Mouse (Mus musculus) subcutaneous adipose tissue, adult 2 months (tissue): ENCODE measurements around the gene Gm4133. TPM values are rescaled to one million over a fixed set of nuclear protein-coding genes. Genes with fewer than 3 reads are reported as not detected.

Source experiments
- polyA plus RNA-seq: library from polyadenylated mRNA; depleted of rRNA; stranded (reverse); fragments of >200 nt; gene quantifications from 2 replicates; pipeline ENCODE4 v1.2.3, GENCODE M21; 2012; ENCODE audit warnings: low replicate concordance; rRNA removed

Gene Gm4133
- polyA plus RNA-seq, result not detected in 2 replicates

GRCm38 (mm10) chr7:20333965-20334364 is at the start of gene Gm4133:
Gm4133 (minus strand) TSS chr7:20334065.

GRCm38 (mm10) chr7:20375310-20375709 is 41.4 kb upstream of the Gm4133 start, which contains the start of gene Gm5728:
Gm5728 (minus strand) TSS chr7:20375410.

Other genes starting within 250 kb of the Gm4133 start
- not detected in 2 replicates for gene Vmn1r91, start 234.4 kb downstream of the Gm4133 start, polyA plus RNA-seq
- not detected in 2 replicates for gene Gm16442, start 211.5 kb downstream of the Gm4133 start, polyA plus RNA-seq
- not detected in 2 replicates for gene Vmn1r93, start 195.0 kb downstream of the Gm4133 start, polyA plus RNA-seq
- gene Vmn1r94, start 165.7 kb downstream of the Gm4133 start, polyA plus RNA-seq, result not detected in 2 replicates
- gene Vmn1r95, start 140.4 kb downstream of the Gm4133 start, polyA plus RNA-seq, result not detected in 2 replicates
- not detected in 2 replicates for gene Gm6164, start 128.5 kb downstream of the Gm4133 start, polyA plus RNA-seq
- not detected in 2 replicates for gene Gm4498, start 100.2 kb downstream of the Gm4133 start, polyA plus RNA-seq
- gene Gm5890, start 71.2 kb downstream of the Gm4133 start, polyA plus RNA-seq, result not detected in 2 replicates
- gene Gm5728, start 41.3 kb upstream of the Gm4133 start, polyA plus RNA-seq, result not detected in 2 replicates
- not detected in 2 replicates for gene Vmn1r100, start 83.9 kb upstream of the Gm4133 start, polyA plus RNA-seq
- not detected in 2 replicates for gene Vmn1r101, start 108.5 kb upstream of the Gm4133 start, polyA plus RNA-seq
- not detected in 2 replicates for gene Gm10670, start 140.9 kb upstream of the Gm4133 start, polyA plus RNA-seq
- gene Vmn1r103, start 176.5 kb upstream of the Gm4133 start, polyA plus RNA-seq, result not detected in 2 replicates
- not detected in 2 replicates for gene Vmn1r104, start 199.8 kb upstream of the Gm4133 start, polyA plus RNA-seq
- not detected in 2 replicates for gene Gm5726, start 211.7 kb upstream of the Gm4133 start, polyA plus RNA-seq
- not detected in 2 replicates for gene Gm4141, start 242.2 kb upstream of the Gm4133 start, polyA plus RNA-seq